Mouse (Mus musculus) T-cell, adult 2 months (primary cell): ENCODE measurements at regions not wholly inside any gene's neighbourhood (a gene's known extent, or its start where the extent isn't known, plus 50 kb on each side); places are given as distances from the start of the nearest gene placed in this dataset.

Experiments used
- DNase-seq: peaks from one replicate; pipeline ENCODE4 v3.0.0; 2022; ENCODE audit warnings: low spot score

GRCm38 (mm10) chr15:59171120-59171519, 282.0 kb downstream of the Gm49356 start:
- DNase-seq: no peak

DNA sequence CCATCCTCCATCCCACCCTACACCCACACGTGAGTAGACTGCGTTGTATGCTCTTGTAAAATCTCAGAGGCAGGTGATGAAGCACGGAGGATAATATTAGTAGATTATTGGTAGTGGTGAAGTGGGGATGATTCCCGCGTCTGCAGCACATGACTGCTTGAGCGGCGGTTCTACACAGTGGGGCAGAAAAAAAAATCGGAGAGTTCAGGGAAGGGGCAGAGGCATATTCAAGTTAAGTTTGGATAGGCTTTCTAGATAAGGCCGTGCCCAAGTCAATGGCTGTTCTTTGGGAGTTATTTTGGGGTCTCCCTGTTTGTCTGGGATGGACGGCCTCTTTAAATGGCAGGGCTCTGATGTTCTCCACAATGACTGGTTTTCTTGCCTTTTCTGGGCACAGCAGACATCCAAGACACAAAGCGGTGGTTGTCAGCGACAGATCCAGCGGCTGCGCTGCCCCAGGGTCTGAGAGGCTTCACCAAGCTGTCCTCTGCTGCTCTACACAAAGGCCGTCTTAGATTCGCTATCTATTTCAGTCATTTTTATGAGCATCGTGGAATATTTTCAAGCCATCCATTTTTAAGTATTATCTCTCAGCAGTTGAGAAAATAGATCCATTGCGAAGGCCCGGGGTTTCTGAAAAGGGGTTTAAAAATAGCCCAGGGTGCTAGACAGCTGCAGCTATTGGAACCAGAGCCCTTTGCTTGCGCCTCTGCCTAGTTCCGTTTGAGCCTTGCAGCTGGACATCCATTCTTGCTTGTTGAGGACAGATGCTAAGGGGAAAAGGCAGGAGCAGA, 284.6 kb downstream of the Gm49356 start:
- DNase-seq: no peak

DNA sequence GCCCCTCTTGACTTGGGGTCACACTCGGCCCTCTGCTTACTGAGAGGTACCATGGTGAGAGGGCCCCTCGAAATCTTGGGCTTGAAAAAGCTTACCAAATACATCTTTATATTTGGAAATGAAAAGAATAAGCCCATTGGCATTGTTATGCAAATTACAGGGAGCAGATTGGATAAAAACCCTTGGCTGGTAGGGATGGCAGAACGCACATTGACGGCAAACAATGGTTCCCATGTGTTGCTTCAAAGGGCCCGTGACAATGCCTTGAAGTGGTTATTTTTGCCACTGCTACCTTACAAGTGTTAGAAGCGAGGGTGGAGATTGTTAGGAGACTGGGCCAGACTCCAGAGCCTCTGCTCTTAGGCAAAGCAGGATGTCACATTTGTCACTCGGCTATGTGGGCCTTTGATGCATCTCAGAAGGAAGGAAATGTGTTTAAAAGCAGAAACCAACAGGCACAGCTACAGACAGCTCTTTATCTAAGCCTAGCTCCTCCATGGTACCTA, 285.2 kb downstream of the Gm49356 start:
- DNase-seq: peak; percentile 43

DNA sequence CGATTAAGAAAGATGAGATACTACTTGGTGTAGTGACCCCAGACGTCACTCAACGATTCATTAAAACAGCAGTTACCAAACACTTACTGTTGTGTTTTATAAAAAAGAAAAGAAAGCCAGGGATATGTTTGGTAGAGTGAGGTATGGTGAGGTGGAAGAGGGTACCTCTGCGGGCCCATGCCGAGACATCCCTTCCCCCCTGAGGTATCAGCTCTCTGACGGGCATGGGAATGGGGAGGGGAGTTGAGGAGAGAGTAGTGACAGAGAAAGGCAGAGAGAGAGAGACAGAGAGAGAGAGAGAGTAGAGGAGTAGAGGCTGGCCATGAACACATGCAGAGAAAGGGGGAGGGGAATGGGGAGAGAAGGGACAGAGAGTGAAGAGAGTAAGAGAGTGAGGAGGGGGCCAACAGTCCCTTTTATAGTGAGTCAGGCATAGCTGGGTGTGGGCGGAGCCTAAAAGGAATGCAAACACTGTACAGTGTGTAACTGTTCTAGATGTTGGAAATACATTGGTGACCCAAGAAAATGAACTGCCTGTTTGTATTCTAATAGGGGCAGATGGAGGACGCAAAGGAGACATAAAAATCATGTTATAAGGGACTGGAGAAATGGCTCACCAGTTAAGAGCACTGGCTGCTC, 285.9 kb downstream of the Gm49356 start:
- DNase-seq: no peak

DNA sequence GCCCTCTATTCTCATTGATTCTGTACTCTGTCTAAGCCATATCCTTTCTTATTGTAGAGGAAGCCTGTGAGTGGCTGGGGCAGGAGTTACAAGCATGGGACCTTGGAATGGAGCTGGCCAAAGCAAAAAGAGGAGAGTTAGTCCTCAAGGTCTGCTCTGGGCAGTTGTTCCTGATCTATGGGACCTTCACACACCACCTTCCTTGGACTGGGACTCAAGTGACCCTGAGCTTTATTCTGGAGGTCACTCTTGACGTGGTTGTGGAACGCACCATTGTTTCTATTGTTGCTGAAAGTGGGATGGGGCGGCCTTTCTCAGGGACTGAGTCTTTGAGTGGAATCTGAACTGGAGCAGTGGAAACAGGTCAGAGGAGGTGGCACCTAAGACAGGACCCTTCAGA, 291.0 kb downstream of the Gm49356 start:
- no peak for DNase-seq

GRCm38 (mm10) chr15:59184461-59184860, 295.4 kb downstream of the Gm49356 start:
- DNase-seq: no peak

DNA sequence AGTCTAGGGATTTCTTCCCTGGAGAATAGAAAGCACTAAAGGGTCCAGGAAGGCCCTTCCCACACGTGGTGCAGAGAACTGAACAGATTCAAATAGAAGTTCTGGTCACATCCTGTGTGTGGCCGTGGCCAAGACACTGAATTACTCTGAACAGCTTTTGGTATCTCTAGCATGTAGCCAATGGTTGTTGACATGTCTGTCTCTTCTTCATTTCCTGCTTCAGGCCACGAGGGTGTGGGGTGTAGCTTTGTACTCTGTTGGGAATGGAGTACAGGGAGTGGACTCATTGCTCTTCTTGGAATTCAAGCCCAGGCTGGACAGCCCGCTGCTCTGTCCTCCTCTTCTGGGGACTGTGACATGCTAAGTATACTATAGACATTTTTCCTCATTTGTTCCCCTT, 298.5 kb downstream of the Gm49356 start:
- no peak for DNase-seq

- DNase-seq: no peak
Measured at GRCm38 (mm10) chr15:59188371-59188770, 299.3 kb downstream of the Gm49356 start.

DNA sequence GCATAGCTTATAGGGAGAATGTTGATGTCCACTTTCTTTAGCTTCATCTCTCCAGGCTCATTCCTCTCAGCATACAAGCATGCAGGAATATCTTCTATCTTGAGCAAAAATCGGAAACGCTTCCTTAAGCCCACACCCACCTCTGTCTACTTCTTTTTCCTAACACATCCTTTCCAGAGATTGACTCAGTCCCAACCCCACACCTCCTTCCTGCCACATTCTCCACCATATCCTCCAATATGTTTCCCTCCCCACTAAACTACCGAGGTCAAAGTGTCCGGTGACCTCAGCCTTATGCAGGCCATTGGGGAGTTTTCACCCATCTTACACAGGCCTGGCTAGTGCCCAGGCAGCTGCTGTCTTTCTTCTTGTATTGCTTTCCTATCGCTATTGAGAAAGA, 301.4 kb downstream of the Gm49356 start:
- DNase-seq: no peak

- DNase-seq: no peak
Measured at GRCm38 (mm10) chr15:59194421-59194820, 305.3 kb downstream of the Gm49356 start.

DNA sequence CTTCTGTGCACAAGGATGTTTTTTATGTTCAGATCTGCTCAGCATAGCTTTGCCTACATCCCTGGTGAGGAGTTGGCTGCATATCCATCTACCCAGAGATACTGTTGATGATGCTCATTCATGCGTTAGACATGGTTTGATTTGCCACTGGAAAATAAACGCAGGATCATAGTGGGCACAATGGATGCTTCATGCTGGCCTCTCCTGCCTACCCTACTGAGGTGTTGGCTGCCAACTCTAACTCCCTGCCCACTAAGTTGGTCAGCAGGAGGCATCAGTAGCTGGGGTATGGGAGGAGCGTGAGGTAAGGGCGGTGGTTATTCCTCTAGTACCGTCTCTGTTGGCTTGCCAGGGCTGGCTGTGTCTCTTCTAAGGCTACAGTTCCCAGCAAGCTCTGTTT, 307.3 kb downstream of the Gm49356 start:
- no peak for DNase-seq

DNA sequence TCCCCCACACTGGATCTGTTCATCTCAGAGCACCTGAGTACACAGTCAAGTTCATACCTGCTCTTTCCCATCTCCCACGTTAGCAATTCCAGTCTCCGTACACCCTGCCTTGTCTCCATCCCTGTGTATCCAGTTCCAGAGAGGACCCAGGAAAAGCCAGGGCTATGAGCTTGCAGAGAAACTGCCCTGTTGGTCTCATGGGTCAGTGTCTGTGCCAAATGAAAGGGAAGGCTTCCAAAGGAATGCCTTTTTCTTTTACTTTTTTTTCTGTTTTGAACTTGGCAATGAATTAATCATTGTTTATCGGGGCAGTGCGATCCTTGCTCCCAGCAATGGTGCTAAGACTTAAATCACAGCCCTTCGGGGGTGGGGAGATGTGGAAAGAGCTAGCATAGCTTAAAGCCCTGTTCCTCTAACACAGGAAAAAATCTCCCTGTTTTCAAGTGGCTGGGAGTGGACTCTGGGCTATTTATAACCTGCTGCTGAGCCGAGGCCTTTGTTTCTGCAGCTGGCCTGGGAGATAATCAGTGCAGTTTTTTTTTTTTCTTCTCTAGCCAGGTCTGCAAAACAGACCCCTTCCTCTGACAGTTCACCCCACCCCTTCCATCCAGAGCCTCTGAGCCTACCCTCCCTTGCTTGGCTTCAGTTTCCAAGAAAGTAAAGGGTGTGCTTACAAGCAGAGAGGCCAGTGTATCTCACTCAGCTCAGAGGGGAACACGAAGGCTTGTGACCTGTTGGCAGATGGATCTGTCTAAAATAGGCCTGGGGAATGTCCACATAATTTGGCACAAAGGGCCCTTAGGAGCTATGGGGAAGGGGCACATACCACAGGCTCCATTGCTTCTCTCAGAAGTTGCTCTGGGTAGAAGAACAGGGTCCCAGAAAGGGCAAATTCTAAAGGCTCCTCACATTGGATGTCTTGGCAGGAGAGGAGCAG, 308.6 kb downstream of the Gm49356 start:
- DNase-seq: no peak

GRCm38 (mm10) chr15:59201386-59201785, 312.3 kb downstream of the Gm49356 start:
- DNase-seq: no peak

DNA sequence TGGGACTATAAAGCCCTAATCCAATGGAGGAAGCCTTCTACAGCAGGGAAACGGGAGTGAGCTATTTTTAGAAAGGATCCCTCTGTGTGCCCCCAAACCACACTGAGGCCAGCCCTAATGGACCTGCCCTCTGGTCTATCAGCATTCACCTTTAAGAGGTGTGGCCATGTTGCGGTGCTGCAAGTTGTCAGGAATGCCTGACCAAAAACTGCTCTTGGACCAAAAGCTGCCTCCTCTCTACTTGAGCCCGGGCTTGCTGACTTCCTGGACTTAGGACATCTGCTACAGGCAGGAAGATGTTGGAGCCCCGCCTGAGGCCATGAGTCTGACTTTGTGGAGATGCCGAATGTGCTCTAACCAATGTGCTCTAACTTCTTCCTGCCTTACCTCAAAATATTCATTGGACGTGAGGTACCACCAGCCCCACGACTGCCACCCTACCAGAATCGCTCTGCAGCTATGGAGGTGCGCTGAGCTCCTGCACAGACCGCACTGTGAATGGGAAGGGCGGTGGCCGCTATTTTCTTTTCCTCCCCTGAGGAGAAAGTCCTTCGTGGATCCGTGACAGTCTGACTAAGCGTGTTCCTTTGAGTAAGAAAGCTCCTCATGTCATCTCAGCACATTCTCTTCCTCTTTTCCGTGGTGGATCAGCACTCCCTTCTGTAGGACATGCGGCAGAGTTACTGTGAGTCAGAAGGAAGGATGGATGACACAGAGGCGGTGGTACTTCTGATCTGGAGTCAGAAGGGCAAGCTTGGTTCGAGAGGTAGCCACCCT, 313.0 kb downstream of the Gm49356 start:
- peak; percentile 6 for DNase-seq

DNA sequence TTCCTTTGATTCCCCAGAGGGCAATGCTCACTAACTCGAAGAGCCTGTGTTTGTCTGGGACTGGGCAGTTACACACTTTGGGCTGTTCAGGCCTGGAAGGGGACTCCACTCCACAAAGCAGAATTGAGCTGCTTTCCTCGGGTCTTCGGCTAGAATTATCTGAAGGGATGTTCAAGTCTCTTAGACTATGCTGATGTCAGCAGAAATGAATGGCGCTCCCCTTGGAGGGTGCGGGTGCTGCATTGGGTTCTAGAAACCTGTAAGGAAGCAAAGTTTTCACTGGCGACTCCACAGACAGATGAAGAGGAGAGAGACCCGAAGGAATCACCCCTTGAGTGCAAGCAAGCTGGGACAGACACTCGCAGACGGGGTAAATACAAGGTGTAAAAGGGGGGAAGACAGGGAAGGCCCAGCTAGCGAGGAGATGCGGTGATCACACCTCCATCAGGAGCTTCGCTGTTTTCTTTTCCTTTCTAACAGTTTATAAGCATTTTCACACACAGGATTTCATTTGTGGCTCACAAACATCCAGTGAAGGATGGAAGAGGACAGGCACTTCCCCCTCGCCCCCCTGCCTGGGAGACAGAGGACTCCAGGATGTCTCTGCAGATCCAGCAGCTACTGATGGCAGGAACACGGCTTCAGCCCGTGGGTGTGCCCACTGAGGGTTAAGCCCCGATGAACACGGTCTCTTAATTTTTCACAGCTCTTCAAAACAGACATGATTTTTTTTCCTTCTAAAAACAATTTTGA, 314.2 kb downstream of the Gm49356 start:
- no peak for DNase-seq

DNA sequence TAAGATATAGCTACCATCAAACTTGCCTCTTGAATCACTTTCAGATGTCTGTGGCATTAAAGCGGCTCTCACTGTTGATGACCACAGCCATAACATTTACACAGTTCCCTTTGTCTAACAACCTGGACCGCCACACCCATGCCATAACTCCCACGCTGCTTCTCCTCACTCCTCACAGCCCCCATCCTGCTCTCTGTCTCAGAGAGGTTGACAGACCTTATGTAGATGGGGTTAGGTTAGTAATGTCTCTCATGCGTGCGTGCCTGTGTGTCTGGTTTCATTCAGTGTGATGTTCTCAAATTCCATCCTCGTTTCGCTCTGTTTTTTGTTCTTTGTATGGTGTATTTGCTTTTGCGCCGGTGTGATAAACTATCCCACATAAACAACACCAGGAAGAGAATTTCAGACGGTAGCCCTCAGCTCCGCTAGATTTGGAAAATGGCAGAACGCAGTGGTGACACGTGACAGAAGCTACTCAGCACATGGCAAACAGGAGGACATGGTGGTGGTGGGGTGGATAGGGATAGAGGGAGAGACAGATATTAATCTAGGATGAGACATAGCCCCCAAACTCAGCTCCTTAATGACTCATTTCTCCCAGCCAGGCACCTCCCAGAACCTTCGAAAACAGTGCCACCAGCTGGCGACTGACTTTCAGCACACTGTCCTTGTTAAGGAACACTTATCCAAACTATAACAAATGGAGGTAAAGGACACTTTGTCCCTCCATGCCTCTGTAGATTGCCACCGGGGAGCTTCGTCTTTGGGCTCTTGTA, 314.9 kb downstream of the Gm49356 start:
- no peak for DNase-seq

DNA sequence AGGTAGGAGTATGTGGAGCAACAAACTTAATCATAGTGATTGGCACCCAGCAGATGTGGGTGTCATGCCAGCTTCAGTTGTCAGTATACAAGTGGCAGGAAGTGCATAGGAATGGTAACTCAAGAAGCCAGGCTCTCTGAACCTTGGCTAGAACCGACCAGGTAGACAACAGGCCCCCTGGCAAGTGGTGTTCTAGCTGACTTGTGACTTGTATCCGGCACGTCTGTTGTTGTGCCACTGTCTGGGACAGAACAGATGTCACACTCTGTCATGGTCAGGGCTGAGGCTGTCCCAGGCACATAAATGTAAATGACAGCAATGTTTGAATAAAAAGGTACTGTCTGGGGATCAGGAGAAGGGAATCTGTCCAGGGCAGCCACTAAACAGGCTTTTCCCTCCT, 316.0 kb downstream of the Gm49356 start:
- no peak for DNase-seq

- DNase-seq: no peak
Measured at GRCm38 (mm10) chr15:59205544-59205943, 316.4 kb downstream of the Gm49356 start.

DNA sequence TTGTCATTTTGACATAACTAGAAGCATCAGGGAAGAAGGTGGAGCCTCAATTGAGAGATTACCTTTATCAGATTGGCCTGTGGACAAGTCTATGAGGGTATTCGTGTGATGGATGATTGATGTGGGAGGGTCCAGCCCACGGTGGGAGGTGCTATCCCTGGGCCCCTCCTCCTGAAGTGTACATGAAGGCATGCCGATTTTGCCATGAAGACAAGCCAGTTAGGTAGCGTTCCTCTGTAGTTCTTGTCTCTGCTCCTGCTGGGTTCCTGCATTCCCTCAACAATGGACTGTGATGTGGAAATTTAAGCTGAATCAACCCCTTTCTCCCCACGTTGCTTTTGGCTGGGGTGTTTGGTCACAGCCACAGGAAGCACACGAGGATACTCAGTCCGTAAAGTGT, 317.5 kb downstream of the Gm49356 start:
- no peak for DNase-seq

DNA sequence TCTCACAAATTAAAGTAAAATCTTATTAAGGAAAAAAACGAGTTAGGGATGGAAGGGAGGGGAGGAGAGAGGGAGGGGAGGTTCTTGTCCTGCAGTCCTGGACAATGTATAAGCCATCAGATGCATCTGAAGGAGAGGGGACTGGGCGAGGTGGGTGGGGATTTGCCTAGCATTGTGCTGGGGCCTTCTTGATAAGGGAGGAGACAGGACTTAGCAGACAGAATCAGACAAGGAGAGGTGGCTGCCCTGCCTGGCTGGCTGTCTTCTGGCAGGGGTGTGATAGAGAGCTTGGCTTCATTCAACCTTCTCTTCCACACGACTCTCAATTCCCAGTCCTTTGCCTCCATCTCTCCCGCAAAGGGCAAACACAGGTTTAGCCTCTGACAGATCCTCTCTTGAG, 318.9 kb downstream of the Gm49356 start:
- DNase-seq: no peak
